Mouse (Mus musculus): Measurements from ENCODE around the gene Cd38.
A peak's percentile ranks its signal among the peaks of the same experiment; 100 is the strongest.

Gene Cd38

GRCm38 (mm10) chr5:43868253-43868652, at the start of gene Cd38:
Gene Cd38 (plus strand): TSS chr5:43868553.
- no peak for DNase-seq (ENCODE audit: low spot score in 2 of 2)

DNA sequence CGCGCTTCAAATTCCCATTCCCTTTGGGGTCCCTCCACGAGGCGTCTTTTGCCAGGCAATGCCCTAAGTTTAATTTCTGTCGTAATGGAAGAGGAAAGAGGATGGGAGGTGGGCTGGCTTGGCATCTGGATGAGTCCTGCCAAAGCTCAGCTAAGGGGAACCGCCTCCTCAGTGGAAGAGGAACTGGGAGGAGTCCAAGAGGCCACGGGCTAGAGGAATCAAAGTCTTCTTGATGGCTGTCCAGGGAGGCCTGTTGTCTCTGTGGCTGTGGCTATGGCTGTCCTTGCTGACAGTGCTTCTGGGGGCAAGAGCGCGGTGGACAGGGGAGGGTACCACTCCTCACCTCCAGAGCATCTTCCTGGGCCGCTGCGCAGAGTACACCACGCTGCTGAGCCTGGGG, 49.7 kb upstream of the Cd38 start, which contains the start of gene Bst1:
TSS of gene Bst1 (plus strand) at position 191 of the 400 bp plus-strand sequence.
- peak in 1 of 2 experiments; percentile 15 for DNase-seq (ENCODE audit: low spot score in 2 of 2)

- DNase-seq (ENCODE audit: low spot score in 2 of 2): no peak
Measured at GRCm38 (mm10) chr5:43820785-43821184, 47.6 kb upstream of the Cd38 start.

DNA sequence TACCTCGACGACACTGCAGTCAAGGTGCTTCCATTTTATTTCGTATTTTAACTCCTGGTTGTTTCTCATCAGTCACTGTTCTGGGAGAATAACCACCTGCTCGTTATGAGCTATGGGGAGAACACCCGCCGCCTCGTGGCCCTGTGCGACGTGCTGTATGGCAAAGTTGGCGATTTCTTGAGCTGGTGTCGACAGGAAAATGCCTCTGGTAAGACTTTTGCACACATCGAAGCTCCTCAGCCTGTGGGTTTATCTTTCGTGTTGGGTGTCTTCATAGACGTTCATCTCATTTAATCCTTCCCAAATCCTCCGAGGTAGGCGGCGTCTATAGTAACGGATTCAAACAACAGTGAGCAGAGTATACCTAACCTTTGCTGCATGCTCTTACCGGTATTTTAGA, 46.8 kb upstream of the Cd38 start, which contains the start of gene Fbxl5:
TSS of gene Fbxl5 (minus strand) at position 101 of the 400 bp plus-strand sequence.
- no peak for DNase-seq (ENCODE audit: low spot score in 2 of 2)

GRCm38 (mm10) chr5:43822199-43822598, 46.2 kb upstream of the Cd38 start:
- DNase-seq (ENCODE audit: low spot score in 2 of 2): no peak

GRCm38 (mm10) chr5:43822824-43823223, 45.5 kb upstream of the Cd38 start:
- DNase-seq (ENCODE audit: low spot score in 2 of 2): no peak

GRCm38 (mm10) chr5:43824580-43824979, 43.8 kb upstream of the Cd38 start:
- no peak for DNase-seq (ENCODE audit: low spot score in 2 of 2)

DNA sequence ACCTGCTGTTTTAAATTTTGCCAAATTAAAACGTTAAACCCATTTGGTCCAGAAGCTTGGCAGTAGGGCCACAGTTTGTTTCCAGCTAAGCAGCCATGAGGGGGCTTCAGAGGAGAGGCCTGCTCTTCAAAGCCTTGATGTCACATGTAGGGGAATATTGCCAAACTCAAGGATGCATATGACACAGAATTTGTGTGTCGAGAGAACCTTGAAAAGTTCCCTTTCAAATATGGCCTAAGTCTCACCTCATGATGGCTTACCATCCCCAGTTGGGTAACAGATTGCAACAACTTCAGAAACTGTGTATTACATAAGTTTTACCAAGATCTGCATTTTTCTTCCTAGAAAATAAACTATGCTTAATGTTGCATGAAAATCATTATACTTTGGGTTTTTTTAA, 41.5 kb upstream of the Cd38 start:
- no peak for DNase-seq (ENCODE audit: low spot score in 2 of 2)

GRCm38 (mm10) chr5:43827366-43827765, 41.0 kb upstream of the Cd38 start:
- DNase-seq (ENCODE audit: low spot score in 2 of 2): no peak

- no peak for DNase-seq (ENCODE audit: low spot score in 2 of 2)
Measured at GRCm38 (mm10) chr5:43836590-43836989, 31.8 kb upstream of the Cd38 start.

- DNase-seq (ENCODE audit: low spot score in 2 of 2): peak in 1 of 2 experiments; percentile 26
Measured at GRCm38 (mm10) chr5:43837372-43837771, 31.0 kb upstream of the Cd38 start.

DNA sequence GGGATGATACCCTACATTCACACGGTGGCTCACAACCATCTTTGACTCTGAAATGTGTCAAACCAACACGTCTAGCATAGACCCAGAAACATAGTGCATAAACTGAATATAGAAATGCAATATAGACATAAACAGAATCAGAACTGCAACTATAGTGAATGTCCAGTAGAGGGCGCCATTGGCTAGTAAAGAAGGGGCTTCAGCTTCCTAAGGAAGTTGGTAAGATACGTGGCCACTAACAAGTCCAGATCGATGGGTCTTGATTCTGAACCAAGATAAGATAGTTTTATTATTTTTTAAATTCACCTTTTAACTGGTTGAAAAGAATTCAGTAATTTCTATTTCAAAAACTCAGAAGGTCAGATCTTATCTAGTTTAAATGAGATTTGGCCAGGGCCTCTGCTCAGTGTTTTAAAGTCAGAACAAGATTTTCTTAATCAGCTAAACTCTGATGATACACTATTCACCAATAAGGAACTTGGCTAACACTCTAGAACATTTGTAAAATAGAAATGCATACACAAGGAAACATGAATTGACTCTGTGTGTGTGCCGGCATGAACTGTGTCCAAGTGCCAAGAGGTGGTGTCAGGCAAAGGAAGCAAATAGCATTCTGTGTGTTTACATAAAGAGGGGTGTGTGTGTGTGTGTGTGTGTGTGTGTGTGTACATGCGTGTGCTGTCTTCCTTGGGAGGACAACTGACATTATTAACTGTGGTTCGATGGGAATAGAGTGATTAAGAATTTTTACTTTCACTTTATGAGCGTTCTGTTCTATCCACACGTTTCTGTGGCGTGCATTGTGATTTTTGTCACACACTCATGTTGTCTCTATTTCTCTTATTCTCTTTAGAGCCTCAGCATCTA, 27.0 kb upstream of the Cd38 start:
- peak in 1 of 2 experiments; percentile 42 for DNase-seq (ENCODE audit: low spot score in 2 of 2)

GRCm38 (mm10) chr5:43842011-43842285, 26.4 kb upstream of the Cd38 start:
- peak in 1 of 2 experiments; percentile 22 for DNase-seq (ENCODE audit: low spot score in 2 of 2)

DNA sequence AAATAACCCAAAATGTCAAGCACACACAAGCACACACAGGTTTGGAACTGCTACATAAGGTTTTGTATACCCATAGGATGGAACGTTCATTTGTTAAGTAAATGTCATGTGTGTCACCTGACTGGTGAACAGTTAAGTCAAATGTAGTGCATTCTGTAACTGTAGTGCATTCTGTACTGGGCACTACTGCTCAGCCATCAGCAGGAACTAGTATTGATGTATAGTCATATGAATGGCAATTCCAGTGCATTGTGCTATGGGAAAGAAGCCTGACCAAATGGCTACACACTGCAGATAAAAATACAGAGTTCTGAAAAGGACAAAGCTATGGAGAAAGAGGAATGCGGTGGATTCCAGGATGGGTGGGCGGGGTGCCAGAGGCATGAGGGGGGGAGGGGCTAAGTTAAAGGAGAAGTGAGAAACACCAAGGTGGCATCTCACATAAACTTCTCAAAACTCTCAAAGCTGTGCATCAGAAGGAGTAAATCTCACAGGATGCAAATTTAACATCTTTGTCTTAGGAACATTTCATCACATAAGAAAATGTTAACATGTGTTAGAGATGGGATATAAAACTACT, 25.7 kb upstream of the Cd38 start:
- DNase-seq (ENCODE audit: low spot score in 2 of 2): no peak

- DNase-seq (ENCODE audit: low spot score in 2 of 2): no peak
Measured at GRCm38 (mm10) chr5:43845083-43845482, 23.3 kb upstream of the Cd38 start.

- DNase-seq (ENCODE audit: low spot score in 2 of 2): no peak
Measured at GRCm38 (mm10) chr5:43845646-43846045, 22.7 kb upstream of the Cd38 start.

DNA sequence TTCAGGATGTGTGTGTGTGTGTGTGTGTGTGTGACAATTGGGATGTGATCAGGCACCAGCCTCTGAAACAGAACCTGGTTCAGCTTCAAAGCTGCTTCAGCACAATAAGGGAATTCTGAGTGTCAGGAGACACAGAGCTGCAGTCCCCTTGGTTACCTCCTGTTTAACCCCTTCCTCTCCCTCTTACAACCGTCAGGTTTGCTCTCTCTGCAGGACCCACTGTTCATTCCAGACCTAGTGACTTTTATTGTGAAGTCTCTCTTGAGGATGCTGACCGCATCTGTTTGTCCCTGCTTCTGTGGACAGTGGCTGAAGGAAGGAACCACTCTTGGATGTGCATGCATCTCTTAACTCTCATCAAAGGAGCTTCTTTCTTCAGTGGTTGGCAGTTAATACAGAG, 22.1 kb upstream of the Cd38 start:
- DNase-seq (ENCODE audit: low spot score in 2 of 2): no peak

DNA sequence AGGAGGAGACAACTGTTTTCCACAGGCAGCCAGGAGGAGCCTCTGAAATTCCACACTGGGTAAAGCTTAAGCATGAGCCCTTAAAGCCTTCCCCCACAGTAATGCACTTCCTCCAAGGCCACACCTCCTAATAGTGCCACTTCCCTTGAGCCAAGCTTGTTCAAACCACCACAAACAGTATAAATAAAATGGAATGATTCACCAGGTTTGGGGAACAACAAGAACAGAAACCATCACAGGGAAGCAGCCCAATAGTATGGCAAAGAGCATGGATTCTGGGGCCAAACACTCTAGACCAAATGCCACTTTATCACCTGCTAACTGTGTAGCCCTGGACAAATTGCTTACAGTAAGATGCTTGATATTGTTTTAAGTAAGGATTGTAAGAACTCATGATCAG, 20.8 kb upstream of the Cd38 start:
- DNase-seq (ENCODE audit: low spot score in 2 of 2): no peak

DNA sequence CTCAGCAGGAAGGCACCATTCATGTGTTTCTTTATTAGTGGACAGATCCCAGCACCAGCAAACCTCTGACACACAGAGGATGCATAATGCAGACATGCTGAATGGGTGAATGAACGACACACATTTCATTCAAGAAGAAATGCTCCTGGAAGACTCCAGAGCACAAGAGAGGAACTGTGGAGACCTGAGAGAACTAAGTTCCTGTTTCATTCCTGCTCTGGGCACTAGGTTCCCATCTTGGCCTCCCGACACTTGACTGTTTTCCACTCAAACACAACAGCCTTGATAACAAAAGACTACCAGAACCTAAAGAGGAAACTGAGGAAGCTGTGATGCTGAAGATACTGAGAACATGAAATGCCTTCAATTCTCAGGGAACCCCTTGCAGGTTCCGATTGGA, 20.1 kb upstream of the Cd38 start:
- no peak for DNase-seq (ENCODE audit: low spot score in 2 of 2)

- no peak for DNase-seq (ENCODE audit: low spot score in 2 of 2)
Measured at GRCm38 (mm10) chr5:43853096-43853867, 15.1 kb upstream of the Cd38 start.

GRCm38 (mm10) chr5:43853868-43854488, 14.4 kb upstream of the Cd38 start:
- no peak for DNase-seq (ENCODE audit: low spot score in 2 of 2)

DNA sequence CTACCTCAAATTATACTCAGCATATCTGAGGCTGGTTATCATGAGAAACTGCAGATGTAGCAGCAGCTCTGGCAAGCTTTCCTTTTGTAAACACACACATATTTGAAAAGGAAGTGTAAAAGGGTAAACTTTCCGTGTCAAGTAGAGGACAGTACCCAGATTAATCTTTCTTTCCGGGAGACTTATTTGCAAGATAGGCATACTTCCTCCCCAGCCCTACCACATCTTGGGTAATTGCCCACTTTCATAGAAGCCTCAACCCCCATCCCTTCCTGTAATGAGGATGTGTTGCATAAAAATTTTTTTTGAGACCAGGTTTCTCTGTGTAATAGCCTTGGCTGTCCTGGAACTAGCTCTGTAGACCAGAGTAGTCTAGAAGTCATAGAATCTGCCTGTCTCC, 12.6 kb upstream of the Cd38 start:
- DNase-seq (ENCODE audit: low spot score in 2 of 2): peak; percentile 22 to 62
